Mouse (Mus musculus): ENCODE measurements around the gene Pomp. TPM values are rescaled to one million over a fixed set of nuclear protein-coding genes. Genes with fewer than 3 reads are reported as not detected.

Gene Pomp
- total RNA-seq, 1 experiment from 2014 or later, result 42.2 TPM

- no peak for ATAC-seq (ENCODE audit: extremely low read depth, insufficient number of reproducible peaks, low FRiP score, poor library complexity, severe bottlenecking)
These were observed 12.9 kb upstream of the Pomp start for GRCm38 (mm10) chr5:147847361-147847760.

- ATAC-seq (ENCODE audit: extremely low read depth, insufficient number of reproducible peaks, low FRiP score, poor library complexity, severe bottlenecking), result peak; percentile 66; the same call in 1 of the 2 replicates
These were observed 11.9 kb upstream of the Pomp start for GRCm38 (mm10) chr5:147848164-147848863.

- no peak for ATAC-seq (ENCODE audit: extremely low read depth, insufficient number of reproducible peaks, low FRiP score, poor library complexity, severe bottlenecking)
These were observed 10.1 kb upstream of the Pomp start for GRCm38 (mm10) chr5:147850194-147850593.

- ATAC-seq (ENCODE audit: extremely low read depth, insufficient number of reproducible peaks, low FRiP score, poor library complexity, severe bottlenecking), result no peak
These were observed 199 bp upstream of the Pomp start for GRCm38 (mm10) chr5:147860076-147860448.

GRCm38 (mm10) chr5:147868674-147869073, 8.4 kb downstream of the Pomp start:
- no peak for ATAC-seq (ENCODE audit: extremely low read depth, insufficient number of reproducible peaks, low FRiP score, poor library complexity, severe bottlenecking)

GRCm38 (mm10) chr5:147869568-147869967, 9.3 kb downstream of the Pomp start:
- no peak for ATAC-seq (ENCODE audit: extremely low read depth, insufficient number of reproducible peaks, low FRiP score, poor library complexity, severe bottlenecking)

GRCm38 (mm10) chr5:147870296-147870695, 10.0 kb downstream of the Pomp start:
- no peak for ATAC-seq (ENCODE audit: extremely low read depth, insufficient number of reproducible peaks, low FRiP score, poor library complexity, severe bottlenecking)

- no peak for ATAC-seq (ENCODE audit: extremely low read depth, insufficient number of reproducible peaks, low FRiP score, poor library complexity, severe bottlenecking)
These were observed 11.0 kb downstream of the Pomp start for GRCm38 (mm10) chr5:147871091-147871820.

- ATAC-seq (ENCODE audit: extremely low read depth, insufficient number of reproducible peaks, low FRiP score, poor library complexity, severe bottlenecking), result no peak
These were observed 14.3 kb downstream of the Pomp start for GRCm38 (mm10) chr5:147874491-147875065.

- ATAC-seq (ENCODE audit: extremely low read depth, insufficient number of reproducible peaks, low FRiP score, poor library complexity, severe bottlenecking), result no peak
These were observed 14.9 kb downstream of the Pomp start for GRCm38 (mm10) chr5:147875210-147875609.

- no peak for ATAC-seq (ENCODE audit: extremely low read depth, insufficient number of reproducible peaks, low FRiP score, poor library complexity, severe bottlenecking)
These were observed 17.3 kb downstream of the Pomp start for GRCm38 (mm10) chr5:147877520-147877919.

GRCm38 (mm10) chr5:147879971-147880682, 19.9 kb downstream of the Pomp start:
- ATAC-seq (ENCODE audit: extremely low read depth, insufficient number of reproducible peaks, low FRiP score, poor library complexity, severe bottlenecking), result no peak

- ATAC-seq (ENCODE audit: extremely low read depth, insufficient number of reproducible peaks, low FRiP score, poor library complexity, severe bottlenecking), result no peak
These were observed 23.3 kb downstream of the Pomp start for GRCm38 (mm10) chr5:147883581-147883980.

GRCm38 (mm10) chr5:147888313-147889297, 28.3 kb downstream of the Pomp start:
- ATAC-seq (ENCODE audit: extremely low read depth, insufficient number of reproducible peaks, low FRiP score, poor library complexity, severe bottlenecking), result no peak

- no peak for ATAC-seq (ENCODE audit: extremely low read depth, insufficient number of reproducible peaks, low FRiP score, poor library complexity, severe bottlenecking)
These were observed 32.5 kb downstream of the Pomp start for GRCm38 (mm10) chr5:147892735-147893134.

GRCm38 (mm10) chr5:147893143-147893542, 32.9 kb downstream of the Pomp start:
- no peak for ATAC-seq (ENCODE audit: extremely low read depth, insufficient number of reproducible peaks, low FRiP score, poor library complexity, severe bottlenecking)

GRCm38 (mm10) chr5:147893766-147894454, 33.6 kb downstream of the Pomp start:
- no peak for ATAC-seq (ENCODE audit: extremely low read depth, insufficient number of reproducible peaks, low FRiP score, poor library complexity, severe bottlenecking)
